Mouse (Mus musculus) stomach, embryonic 14.5 days (tissue): ENCODE measurements around the gene Hoxb4. TPM values are rescaled to one million over a fixed set of nuclear protein-coding genes. Genes with fewer than 3 reads are reported as not detected.

Experiments used
- ATAC-seq: fragments of 200-750 bp; cut with Nextera tagmentation; 2 replicates; pipeline ENCODE4 v1.8.0; 2017; ENCODE audit warnings: low read depth, moderate TSS enrichment; ENCODE audit not compliant: insufficient number of reproducible peaks, insufficient read depth, low FRiP score
- H3K27ac ChIP-seq: fragments of 300-500 bp; sonication (generic); 2 replicates; pipeline ENCODE4 v1.5.1; 2014; ENCODE audit warnings: mild to moderate bottlenecking, low read length, moderate library complexity, mixed read lengths
- H3K27me3 ChIP-seq: fragments of 300-500 bp; sonication (generic); 2 replicates; pipeline ENCODE4 v1.6.1; 2014; ENCODE audit warnings: low read length, control low read depth, mixed read lengths; ENCODE audit not compliant: control insufficient read depth, insufficient read depth
- H3K36me3 ChIP-seq: fragments of 300-500 bp; sonication (generic); 2 replicates; pipeline ENCODE4 v1.6.1; 2014; ENCODE audit warnings: mild to moderate bottlenecking, control low read depth, low read length, moderate library complexity, mixed read lengths; ENCODE audit not compliant: control insufficient read depth, insufficient read depth
- H3K4me1 ChIP-seq: fragments of 300-500 bp; sonication (generic); 2 replicates; pipeline ENCODE4 v1.6.1; 2014; ENCODE audit warnings: low read length, control low read depth, mixed read lengths; ENCODE audit not compliant: control insufficient read depth, insufficient read depth
- H3K4me2 ChIP-seq: fragments of 300-500 bp; sonication (generic); replicated peaks from 2 replicates; pipeline ENCODE4 v1.6.1; 2014; ENCODE audit warnings: low read depth, low read length, control low read depth
- H3K4me3 ChIP-seq: fragments of 300-500 bp; sonication (generic); 2 replicates; pipeline ENCODE4 v1.5.1; 2014; ENCODE audit warnings: low read depth, low read length, control low read depth
- H3K9ac ChIP-seq: fragments of 300-500 bp; sonication (generic); replicated peaks from 2 replicates; pipeline ENCODE4 v1.6.1; 2014; ENCODE audit warnings: low read depth, mild to moderate bottlenecking, control low read depth, low read length, moderate library complexity, mixed read lengths
- H3K9me3 ChIP-seq: fragments of 300-500 bp; sonication (generic); 2 replicates; pipeline ENCODE4 v1.6.1; 2016; ENCODE audit warnings: low read depth, low read length, control low read depth; ENCODE audit not compliant: control insufficient read depth
- WGBS: fragments of 180-500 bp; shearing (Covaris S2); extraction: QIAGEN DNeasy Blood & Tissue Kit; methylation state at CpG from one replicate; pipeline ENCODE4 v1.1.7; 2014; 5-methylcytosine and 5-hydroxymethylcytosine counted together
- polyA plus RNA-seq: library from polyadenylated mRNA; unstranded; fragments of >200 nt; fragmentation: Nextera tagmentation; extraction: Ambion mirVana; gene quantifications from 2 replicates; pipeline ENCODE4 v1.2.1, GENCODE M21; 2014

The Hoxb4 gene
- polyA plus RNA-seq, 1 experiment from 2014 or later, result 3.7 TPM

GRCm38 (mm10) chr11:96277151-96278044 lies 40.7 kb upstream of the Hoxb4 start:
- H3K9ac ChIP-seq, result no peak overlapping the region
- H3K9me3 ChIP-seq, result no peaks in the 10 kb centered on the region
- H3K4me3 ChIP-seq, result no peak overlapping the region
- WGBS, result 6% methylated on average over 35 of the region's 35 CpGs
- H3K36me3 ChIP-seq, result no peaks in the 10 kb centered on the region
- peaks cover 58% of the 10 kb centered on the region for H3K27me3 ChIP-seq
- no peak for ATAC-seq
- no peak overlapping the region for H3K27ac ChIP-seq
- peaks cover 3% of the 10 kb centered on the region; the same call in 1 of the 2 replicates for H3K4me1 ChIP-seq
- H3K4me2 ChIP-seq, result no peak overlapping the region

GRCm38 (mm10) chr11:96278324-96278723 lies 39.7 kb upstream of the Hoxb4 start:
- Histone ChIP-seq H3K4me1 (no peaks in the 10 kb centered on the region), H3K4me3 (no peak overlapping the region), H3K9me3 (no peaks in the 10 kb centered on the region), H3K36me3 (no peaks in the 10 kb centered on the region), H3K9ac (no peak overlapping the region), H3K4me2 (no peak overlapping the region), H3K27me3 (peaks cover 52% of the 10 kb centered on the region), H3K27ac (no peak overlapping the region)
- 20% methylated on average over 14 of the region's 14 CpGs for WGBS
- no peak for ATAC-seq

- no peak overlapping the region for H3K9ac ChIP-seq
- H3K27ac ChIP-seq, result no peak overlapping the region
- H3K4me2 ChIP-seq, result no peak overlapping the region
- peak; percentile 63; the same call in 1 of the 2 replicates for ATAC-seq
- no peaks in the 10 kb centered on the region for H3K4me1 ChIP-seq
- H3K36me3 ChIP-seq, result no peaks in the 10 kb centered on the region
- no peaks in the 10 kb centered on the region for H3K9me3 ChIP-seq
- no peak overlapping the region for H3K4me3 ChIP-seq
- 2% methylated on average over 9 of the region's 9 CpGs for WGBS
- H3K27me3 ChIP-seq, result peaks cover 52% of the 10 kb centered on the region
Measured at GRCm38 (mm10) chr11:96278773-96279172, 39.3 kb upstream of the Hoxb4 start.

DNA sequence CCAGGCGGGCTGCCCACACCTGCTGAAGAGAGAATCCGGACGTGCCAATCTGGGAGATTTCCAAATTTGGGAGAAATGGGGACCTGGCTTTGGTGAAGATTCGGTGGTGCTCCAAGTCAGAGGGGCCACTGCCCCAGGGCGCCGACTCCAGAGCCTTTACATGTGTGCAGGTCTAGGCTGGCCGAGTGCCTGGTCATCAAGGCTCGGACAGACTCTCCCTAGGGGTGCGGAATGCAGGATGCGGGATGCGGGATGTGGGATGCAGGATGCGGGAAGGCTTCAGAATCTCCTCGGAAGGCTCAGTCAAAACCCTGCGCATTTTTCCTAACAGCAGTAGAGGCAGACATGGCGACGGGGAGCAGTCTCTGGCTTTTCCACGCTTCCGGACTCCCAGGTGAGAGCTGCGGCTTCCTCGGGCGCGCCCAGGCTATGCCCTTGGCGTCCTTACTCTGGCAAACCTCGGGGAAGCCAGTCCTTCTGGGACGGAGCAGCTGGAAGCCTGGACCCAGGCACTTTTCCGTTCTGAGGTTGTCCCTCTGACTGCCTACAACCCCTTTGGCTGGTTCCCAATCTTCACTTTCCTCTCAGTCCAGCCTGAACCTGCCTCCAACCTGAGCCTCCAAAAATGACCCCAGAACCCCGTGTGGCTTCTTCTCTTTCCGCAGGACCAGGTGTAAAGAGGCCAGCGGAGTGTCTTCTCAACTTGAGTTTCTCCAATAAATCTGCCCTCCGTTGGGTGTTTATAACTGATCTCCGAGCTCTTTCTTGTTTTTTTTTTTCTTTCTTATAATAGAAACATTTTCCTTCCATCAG lies 38.4 kb upstream of the Hoxb4 start:
- Histone ChIP-seq H3K36me3 (no peaks in the 10 kb centered on the region), H3K9ac (no peak overlapping the region), H3K27me3 (peaks cover 43% of the 10 kb centered on the region), H3K4me2 (no peak overlapping the region; the same call in 1 of the 2 replicates), H3K27ac (0 out of 2 replicates have a peak overlapping the region, but pooled peaks have one; percentile 6), H3K9me3 (no peaks in the 10 kb centered on the region), H3K4me1 (no peaks in the 10 kb centered on the region), H3K4me3 (no peak overlapping the region)
- no peak for ATAC-seq
- WGBS, result 6% methylated on average over 31 of the region's 31 CpGs

- H3K4me3 ChIP-seq, result no peak overlapping the region
- peak overlapping the region; percentile 18; the same call in 1 of the 2 replicates for H3K4me2 ChIP-seq
- 21% methylated on average over 8 of the region's 8 CpGs for WGBS
- no peak overlapping the region for H3K27ac ChIP-seq
- H3K27me3 ChIP-seq, result peaks cover 34% of the 10 kb centered on the region
- H3K36me3 ChIP-seq, result no peaks in the 10 kb centered on the region
- H3K9me3 ChIP-seq, result no peaks in the 10 kb centered on the region
- H3K4me1 ChIP-seq, result no peaks in the 10 kb centered on the region
- H3K9ac ChIP-seq, result no peak overlapping the region
- ATAC-seq, result no peak
Measured at GRCm38 (mm10) chr11:96280399-96281378, 37.4 kb upstream of the Hoxb4 start.

- H3K27me3 ChIP-seq, result peaks cover 31% of the 10 kb centered on the region
- ATAC-seq, result no peak
- H3K4me2 ChIP-seq, result peak overlapping the region; percentile 18; the same call in 1 of the 2 replicates
- H3K4me1 ChIP-seq, result no peaks in the 10 kb centered on the region
- H3K36me3 ChIP-seq, result no peaks in the 10 kb centered on the region
- 13% methylated on average over 18 of the region's 18 CpGs for WGBS
- no peak overlapping the region for H3K9ac ChIP-seq
- no peak overlapping the region for H3K27ac ChIP-seq
- no peak overlapping the region for H3K4me3 ChIP-seq
- no peaks in the 10 kb centered on the region for H3K9me3 ChIP-seq
Measured at GRCm38 (mm10) chr11:96281396-96281795, 36.7 kb upstream of the Hoxb4 start.

DNA sequence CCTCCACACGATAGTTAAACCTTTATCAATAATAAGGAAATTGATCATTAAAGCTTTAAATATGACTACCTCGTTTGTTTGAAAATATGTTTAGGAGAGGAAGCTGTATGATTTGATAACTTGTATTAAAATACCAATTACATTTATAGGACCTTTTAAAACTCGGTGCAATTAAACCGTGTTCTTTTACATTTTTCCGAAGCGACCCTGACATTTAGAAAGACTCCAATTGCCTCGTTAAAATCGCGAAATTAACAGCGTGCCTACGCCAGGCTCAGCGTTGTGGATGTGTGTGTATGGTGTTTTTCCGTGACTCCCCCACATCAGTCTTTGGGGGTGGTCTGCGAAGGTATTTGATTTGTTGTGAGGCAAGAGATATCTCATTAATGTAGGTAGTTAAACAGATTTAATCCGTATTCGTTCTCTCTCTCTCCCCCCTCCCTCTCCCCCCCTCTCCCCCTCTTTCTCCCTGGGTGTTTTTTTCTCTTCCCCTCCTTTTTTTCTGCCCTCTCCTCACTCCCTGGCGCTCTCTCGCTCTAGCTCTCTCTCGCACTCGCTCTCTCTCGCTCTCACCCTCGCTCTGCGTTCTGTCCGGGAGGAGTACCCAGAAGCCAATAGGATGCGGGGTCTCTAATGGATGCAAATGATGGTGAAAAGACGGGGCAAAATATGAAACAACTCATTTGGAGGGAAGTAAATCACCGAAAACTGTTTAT lies 36.1 kb upstream of the Hoxb4 start, which contains the start of gene Hoxb8:
Hoxb8 (plus strand) TSS at position 51 of the 716 bp plus-strand sequence.
- Histone ChIP-seq H3K9me3 (no peaks in the 10 kb centered on the region), H3K4me1 (no peaks in the 10 kb centered on the region), H3K4me2 (peak within 1 kb of the TSS; percentile 51), H3K36me3 (no peaks in the 10 kb centered on the region), H3K9ac (peak within 1 kb of the TSS; percentile 60; the same call in 1 of the 2 replicates), H3K27ac (peak within 1 kb of the TSS; percentile 89; the same call in 1 of the 2 replicates), H3K4me3 (peak within 1 kb of the TSS; percentile 43), H3K27me3 (peaks cover 25% of the 10 kb centered on the region)
- WGBS, result 1% methylated on average over 27 of the region's 27 CpGs
- ATAC-seq, result no peak
